Mouse (Mus musculus) kidney, adult 2 months (tissue): ENCODE measurements around the gene Rb1.

Source experiments
- CTCF ChIP-seq: fragments of 200-500 bp; conservative IDR thresholded peaks from 2 replicates; pipeline ENCODE4 v1.5.1; 2011; ENCODE audit warnings: low read depth, mild to moderate bottlenecking, control low read depth, low read length, moderate library complexity, mixed read lengths; ENCODE audit not compliant: insufficient read depth, insufficient read length
- POLR2A ChIP-seq: fragments of 200-500 bp; IDR thresholded peaks from one replicate; pipeline ENCODE4 v1.6.1; 2011; ENCODE audit warnings: low read depth, low read length, control low read depth

DNA sequence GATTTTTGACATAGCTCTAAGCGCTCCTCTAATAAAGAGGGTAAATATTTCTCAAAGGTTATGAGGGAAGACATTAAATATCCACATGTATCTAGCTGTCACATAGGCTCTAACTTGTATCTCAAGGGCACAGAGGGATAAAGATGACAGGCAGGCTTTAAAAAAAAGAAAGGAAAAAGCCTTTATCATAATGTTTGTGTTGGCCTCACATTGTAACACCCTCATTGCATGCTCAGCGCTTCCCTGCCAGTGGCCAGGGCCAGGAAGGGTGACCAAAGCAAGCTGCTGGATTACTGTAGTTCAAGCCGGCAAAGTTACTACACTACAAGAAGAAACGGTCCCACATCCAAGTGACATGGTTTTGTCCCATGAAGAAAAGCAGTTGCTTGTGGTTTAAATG, 5.8 kb upstream of the Rb1 start:
- TF ChIP-seq POLR2A (no peak), CTCF (no peak)
